Mouse (Mus musculus) myocyte (in vitro differentiated cells): ENCODE measurements at regions not wholly inside any gene's neighbourhood (a gene's known extent, or its start where the extent isn't known, plus 50 kb on each side); places are given as distances from the start of the nearest gene placed in this dataset.

Experiments
- CEBPB ChIP-seq: IDR thresholded peaks from 2 replicates; pipeline ENCODE4 v1.6.1; 2011; ENCODE audit warnings: mild to moderate bottlenecking, moderate library complexity; ENCODE audit not compliant: poor library complexity, insufficient read depth, severe bottlenecking
- E2F4 ChIP-seq: IDR thresholded peaks from one replicate; pipeline ENCODE4 v1.6.1; 2011; ENCODE audit warnings: mild to moderate bottlenecking, control low read depth, moderate library complexity; ENCODE audit not compliant: insufficient read depth
- MAX ChIP-seq: IDR thresholded peaks from one replicate; pipeline ENCODE4 v1.6.1; 2011; ENCODE audit warnings: low read depth, mild to moderate bottlenecking, control low read depth
- MYOD1 ChIP-seq, 3 experiments: IDR thresholded peaks; one replicate each; pipeline ENCODE4 v1.6.1; 2011; ENCODE audit warnings: control low read depth in 2 of 3, low read depth in 2 of 3, mild to moderate bottlenecking in 2 of 3, moderate library complexity in 1 of 3; ENCODE audit not compliant: insufficient read length in 2 of 3, control insufficient read depth in 1 of 3
- MYOG ChIP-seq, 3 experiments: IDR thresholded peaks; one replicate each; pipeline ENCODE4 v1.6.1; 2011; ENCODE audit warnings: control low read depth in 2 of 3, low read depth in 2 of 3, mild to moderate bottlenecking in 2 of 3; ENCODE audit not compliant: insufficient read length in 2 of 3, control insufficient read depth in 1 of 3, insufficient read depth in 1 of 3
- POLR2A ChIP-seq: IDR thresholded peaks from one replicate; pipeline ENCODE4 v1.6.1; 2011; ENCODE audit warnings: low read depth, mild to moderate bottlenecking, control low read depth, moderate library complexity; ENCODE audit not compliant: insufficient read length
- POLR2AphosphoS2 ChIP-seq: IDR thresholded peaks from one replicate; pipeline ENCODE4 v1.6.1; 2011; ENCODE audit warnings: low read depth, control low read depth; ENCODE audit not compliant: insufficient read length
- SRF ChIP-seq: IDR thresholded peaks from one replicate; pipeline ENCODE4 v1.6.1; 2011; ENCODE audit warnings: low read depth; ENCODE audit not compliant: control insufficient read depth, insufficient read length
- TCF12 ChIP-seq: IDR thresholded peaks from one replicate; pipeline ENCODE4 v1.6.1; 2011; ENCODE audit warnings: mild to moderate bottlenecking, control low read depth; ENCODE audit not compliant: poor library complexity, insufficient read depth, severe bottlenecking
- TCF3 ChIP-seq: IDR thresholded peaks from one replicate; pipeline ENCODE4 v1.6.1; 2011; ENCODE audit warnings: low read depth, control low read depth; ENCODE audit not compliant: insufficient read length
- USF1 ChIP-seq: IDR thresholded peaks from one replicate; pipeline ENCODE4 v1.6.1; 2011; ENCODE audit warnings: low read depth, mild to moderate bottlenecking, control low read depth, moderate library complexity

- no peak for TF ChIP-seq POLR2A
- TF ChIP-seq MAX: no peak
- TF ChIP-seq USF1: no peak
- no peak for TF ChIP-seq MYOD1 (IDR thresholded peaks at IDR 0.05; ENCODE audit: control insufficient read depth in 1 of 3, insufficient read length in 2 of 3, low read depth in 2 of 3)
- no peak for TF ChIP-seq CEBPB
- TF ChIP-seq POLR2AphosphoS2: no peak
- no peak for TF ChIP-seq E2F4
- no peak for TF ChIP-seq TCF12
- no peak for TF ChIP-seq MYOG (IDR thresholded peaks at IDR 0.05; ENCODE audit: control insufficient read depth in 1 of 3, insufficient read depth in 1 of 3, insufficient read length in 2 of 3, low read depth in 2 of 3)
- TF ChIP-seq TCF3: no peak
- TF ChIP-seq SRF: no peak
Measured at GRCm38 (mm10) chr12:27076107-27076738, 266.2 kb downstream of the Sox11 start.
